Mouse (Mus musculus) midbrain, embryonic 15.5 days (tissue): ENCODE measurements around the gene Ctu2. TPM values are rescaled to one million over a fixed set of nuclear protein-coding genes. Genes with fewer than 3 reads are reported as not detected.

Experiments used
- microRNA-seq: library from miRNA; unstranded; fragments of <30 nt; microRNA quantifications from one replicate; pipeline ENCODE4, GENCODE M21; 2016
- polyA plus RNA-seq: library from polyadenylated mRNA; unstranded; fragments of >200 nt; fragmentation: Nextera tagmentation; extraction: Ambion mirVana; gene quantifications from 2 replicates; pipeline ENCODE4 v1.2.1, GENCODE M21; 2015

The Ctu2 gene
- polyA plus RNA-seq, 1 experiment from 2014 or later = 80.0 TPM

Small RNA genes lying within 50 kb of the gene (microRNA-seq; reads per million reads assigned to microRNA genes)
- gene Gm24366 = not detected

Other genes starting within 250 kb of the Ctu2 start
- 1.5 and 1.8 TPM in 2 replicates for gene Zfpm1, start 194.0 kb upstream of the Ctu2 start, polyA plus RNA-seq
- gene Trhr2, start 115.4 kb upstream of the Ctu2 start, polyA plus RNA-seq = not detected in 2 replicates
- 38.9 and 41.3 TPM in 2 replicates for gene Zc3h18, start 99.5 kb upstream of the Ctu2 start, polyA plus RNA-seq
- gene Il17c, start 54.1 kb upstream of the Ctu2 start, polyA plus RNA-seq = 0.26 TPM in 1 of 2 replicates, not detected in the other
- gene Cyba, start 43.2 kb upstream of the Ctu2 start, polyA plus RNA-seq = 33.6 and 35.1 TPM in 2 replicates
- 62.3 and 68.3 TPM in 2 replicates for gene Mvd, start 32.7 kb upstream of the Ctu2 start, polyA plus RNA-seq
- gene Snai3, start 15.4 kb upstream of the Ctu2 start, polyA plus RNA-seq = not detected in 2 replicates
- 34.3 and 41.5 TPM in 2 replicates for gene Rnf166, start 79 bp upstream of the Ctu2 start, polyA plus RNA-seq
- gene Piezo1, start 75.2 kb downstream of the Ctu2 start, polyA plus RNA-seq = 2.7 and 3.3 TPM in 2 replicates
- 7.0 and 8.2 TPM in 2 replicates for gene Cdt1, start 91.9 kb downstream of the Ctu2 start, polyA plus RNA-seq
- gene Aprt, start 100.8 kb downstream of the Ctu2 start, polyA plus RNA-seq = 166 and 173 TPM in 2 replicates
- gene Galns, start 135.3 kb downstream of the Ctu2 start, polyA plus RNA-seq = 7.2 and 9.0 TPM in 2 replicates
- 120 and 126 TPM in 2 replicates for gene Trappc2l, start 135.5 kb downstream of the Ctu2 start, polyA plus RNA-seq
- not detected in 2 replicates for gene Pabpn1l, start 146.6 kb downstream of the Ctu2 start, polyA plus RNA-seq
- gene Cbfa2t3, start 223.0 kb downstream of the Ctu2 start, polyA plus RNA-seq = 20.2 and 21.4 TPM in 2 replicates